Mouse (Mus musculus) urinary bladder, postnatal 10 days (tissue): ENCODE measurements around the gene Lima1.
"Not testable (repeated sequence)": the region's sequence is repeated elsewhere in the genome, so short reads cannot be mapped to it uniquely, and the experiment has no call there.

Experiments used
- DNase-seq: peaks from one replicate; pipeline ENCODE4 v3.0.0; 2022; ENCODE audit warnings: low spot score

The Lima1 gene

DNA sequence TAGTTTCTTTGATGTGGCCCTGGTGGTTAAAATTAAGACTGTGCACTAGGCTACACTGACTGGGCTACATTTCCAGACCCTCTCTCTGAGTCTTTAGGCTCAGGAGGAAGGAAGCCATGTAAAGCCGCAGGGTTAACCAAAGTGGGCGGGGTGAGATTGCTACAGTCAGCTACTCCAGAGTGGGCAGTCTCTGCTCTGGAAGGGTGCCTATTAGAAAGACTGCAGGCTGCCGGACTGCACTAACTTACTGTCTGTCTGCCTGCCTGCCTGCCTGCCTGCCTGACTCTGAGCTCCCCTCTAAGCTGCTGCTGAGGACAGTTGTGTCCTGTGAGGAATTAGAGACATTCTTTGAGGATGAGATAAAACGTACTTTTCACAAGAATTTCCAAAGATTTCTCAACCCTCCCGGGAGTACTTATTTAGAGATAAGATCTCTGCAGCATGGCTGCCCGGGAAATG, 72.0 kb downstream of the Lima1 start:
- DNase-seq, result no peak

DNA sequence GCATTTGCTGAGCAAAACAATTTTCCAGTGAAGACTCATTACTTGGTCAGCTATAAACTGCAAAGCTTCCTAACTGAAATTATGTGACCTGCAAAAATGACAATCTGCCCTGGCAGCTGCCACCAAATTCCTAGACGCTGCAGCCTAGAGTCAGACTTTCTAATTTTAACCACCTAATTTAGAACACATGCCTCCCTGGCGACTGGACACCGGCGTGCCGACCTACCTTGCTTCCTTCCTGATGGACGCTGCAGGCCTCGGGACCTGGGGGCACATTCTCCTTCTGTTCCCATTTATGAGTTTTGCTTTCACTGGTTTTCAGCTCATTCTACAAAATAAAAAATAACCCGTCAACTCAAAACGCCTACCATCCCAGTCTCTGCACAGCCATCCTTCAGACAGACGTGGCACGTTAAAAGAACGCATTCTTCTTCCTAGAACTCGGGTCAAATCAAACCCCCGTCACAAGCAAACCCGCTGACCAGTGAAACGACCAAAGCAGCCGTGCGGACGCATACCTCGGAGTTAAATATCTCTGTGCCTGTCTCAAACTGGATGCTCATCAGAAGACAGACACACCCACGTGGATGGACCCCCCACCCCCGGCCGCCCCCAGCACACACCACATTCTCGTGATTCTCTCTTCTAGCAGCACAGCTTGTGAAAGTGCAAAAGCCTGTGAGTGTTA, 73.2 kb downstream of the Lima1 start:
- no peak for DNase-seq

DNA sequence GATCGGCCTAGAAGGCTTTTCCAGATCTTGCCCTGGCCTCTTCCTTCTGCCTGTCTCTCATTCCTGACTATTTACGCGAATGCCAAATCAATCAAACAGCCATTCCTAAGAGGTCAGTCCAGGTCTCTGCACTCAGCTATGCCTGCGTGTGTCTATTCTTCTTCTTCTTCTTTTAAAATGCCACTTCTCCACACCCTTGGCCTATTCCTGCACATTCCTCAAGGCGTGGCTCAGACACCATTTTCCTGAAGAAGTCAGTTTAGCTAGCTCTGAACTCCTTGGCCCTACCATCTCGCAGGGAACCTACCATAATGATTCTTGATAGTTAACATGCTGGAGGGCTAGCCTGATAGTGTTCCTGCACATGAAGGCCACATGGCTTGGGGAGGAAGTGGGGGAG, 75.5 kb downstream of the Lima1 start:
- DNase-seq, result no peak

DNA sequence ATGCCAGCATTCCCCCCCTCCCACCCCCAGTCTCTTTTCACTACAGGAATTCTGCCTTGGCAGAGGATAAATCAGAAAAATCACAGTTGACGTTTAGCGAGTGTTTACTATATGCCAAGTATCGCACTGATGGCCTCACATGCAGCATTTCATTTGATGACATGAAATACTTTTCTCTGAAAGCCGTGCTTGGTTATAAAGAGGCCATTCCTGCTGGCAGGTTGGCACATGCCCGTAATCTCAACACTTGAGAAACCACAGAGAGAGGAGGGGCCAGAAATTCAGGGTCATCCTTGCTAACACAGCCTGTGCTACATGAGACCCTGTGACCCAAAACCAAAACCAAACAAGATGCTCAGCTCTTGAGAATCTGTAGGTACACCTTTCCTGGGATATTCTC, 77.4 kb downstream of the Lima1 start:
- DNase-seq, result no peak

DNA sequence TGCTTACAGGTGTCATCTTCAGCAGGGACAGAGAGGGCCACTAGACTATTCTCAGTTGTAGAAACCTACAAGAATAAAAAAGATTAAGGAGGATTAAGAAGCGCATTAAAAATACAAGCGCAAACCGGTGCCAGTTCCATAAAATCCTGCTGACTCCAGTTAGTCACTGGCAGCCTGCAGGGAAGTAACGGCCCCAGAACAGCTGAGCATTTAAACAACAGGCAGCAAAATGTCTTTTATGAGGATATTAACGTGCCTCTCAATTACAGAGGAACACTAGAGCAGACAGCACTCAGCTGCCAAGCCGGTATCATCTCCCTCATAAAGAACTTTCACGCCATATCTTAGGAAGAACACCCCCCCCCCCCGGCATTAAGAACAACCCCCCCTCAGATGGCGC, 78.5 kb downstream of the Lima1 start:
- DNase-seq, result no peak

DNA sequence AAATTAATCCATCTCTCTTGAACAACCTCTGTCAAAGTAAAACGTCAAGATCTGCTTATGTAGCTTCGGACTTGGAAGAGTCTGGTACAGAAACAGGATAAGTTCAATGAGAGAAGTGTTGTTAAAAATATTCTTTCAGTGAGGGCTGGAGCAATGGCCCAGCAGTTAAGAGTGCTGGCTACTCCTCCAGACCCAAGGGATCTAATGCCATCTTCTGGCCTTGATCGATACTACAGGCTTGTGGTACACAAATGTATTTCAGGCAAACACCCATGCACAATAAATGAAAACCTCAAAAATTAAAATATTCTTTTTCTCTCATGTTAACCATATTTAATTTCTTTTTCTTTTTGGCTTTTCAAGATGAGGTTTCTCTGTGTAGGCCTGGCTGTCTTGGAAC, 79.2 kb downstream of the Lima1 start:
- DNase-seq, result no peak

DNA sequence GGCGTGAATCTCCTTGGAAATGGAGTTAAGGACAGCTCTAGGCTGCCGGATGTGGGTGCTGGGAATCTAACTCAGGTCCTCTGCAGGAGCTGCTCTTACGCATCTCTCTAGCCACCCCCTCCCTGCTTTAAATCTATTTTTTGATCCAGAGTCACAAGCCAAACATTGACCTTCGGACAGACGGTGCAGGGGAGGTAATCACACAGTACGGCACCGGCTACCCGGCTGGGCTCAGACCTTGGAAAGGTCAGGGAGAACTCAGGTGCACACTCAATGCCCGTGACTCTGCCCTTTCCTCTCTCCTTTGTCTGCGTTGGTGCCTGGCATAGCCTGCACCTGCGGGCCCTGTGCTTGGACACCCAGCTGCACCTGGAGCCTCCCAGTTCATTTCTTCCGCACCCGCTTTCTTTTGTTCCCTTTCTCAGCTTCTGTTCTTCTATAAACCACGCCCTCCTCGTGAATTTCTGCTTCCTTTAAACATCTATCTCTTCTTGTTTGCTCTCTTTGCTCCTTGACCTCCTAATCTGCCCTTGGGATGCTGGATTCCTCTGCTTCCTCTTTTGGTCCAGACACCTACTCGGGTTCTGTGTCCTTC, 82.9 kb downstream of the Lima1 start:
- no peak for DNase-seq

DNA sequence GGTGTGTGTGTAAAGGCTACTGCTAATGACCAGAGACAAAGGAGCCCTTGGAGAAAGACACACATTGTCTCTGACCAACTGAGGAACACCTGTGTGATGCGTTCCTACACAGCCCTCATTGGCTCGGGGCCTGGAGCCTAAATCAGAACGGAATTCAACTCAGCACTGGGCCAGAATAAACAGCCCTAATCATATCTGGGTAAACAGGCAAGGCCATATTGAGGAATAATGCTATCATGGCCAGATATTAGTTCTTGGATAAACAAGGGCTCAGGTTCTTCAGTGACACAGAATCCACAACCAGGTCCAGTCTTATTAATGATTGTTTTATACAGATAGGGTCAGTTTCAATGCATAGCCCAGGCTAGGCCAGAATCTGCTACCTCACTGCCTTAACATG, 84.3 kb downstream of the Lima1 start:
- DNase-seq, result no peak

DNA sequence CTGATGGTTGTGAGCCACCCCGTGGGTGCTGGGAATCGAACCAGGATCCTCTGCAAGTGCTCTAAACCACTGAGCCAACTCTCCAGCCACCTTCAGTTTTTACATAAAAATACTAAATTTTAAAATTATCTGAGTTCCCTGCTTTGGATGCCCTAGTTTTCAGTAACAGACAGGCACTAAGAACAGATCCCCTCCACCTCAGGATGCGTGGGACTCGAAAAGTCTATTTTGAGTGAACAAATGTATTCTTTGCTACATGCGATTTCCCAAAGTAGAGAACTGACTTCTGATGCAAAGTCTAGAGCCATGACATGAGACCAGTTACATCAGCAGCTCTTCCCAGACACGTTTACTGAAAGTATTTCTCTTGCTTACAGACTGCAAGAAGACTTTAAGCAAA, 84.8 kb downstream of the Lima1 start:
- DNase-seq, result no peak

DNA sequence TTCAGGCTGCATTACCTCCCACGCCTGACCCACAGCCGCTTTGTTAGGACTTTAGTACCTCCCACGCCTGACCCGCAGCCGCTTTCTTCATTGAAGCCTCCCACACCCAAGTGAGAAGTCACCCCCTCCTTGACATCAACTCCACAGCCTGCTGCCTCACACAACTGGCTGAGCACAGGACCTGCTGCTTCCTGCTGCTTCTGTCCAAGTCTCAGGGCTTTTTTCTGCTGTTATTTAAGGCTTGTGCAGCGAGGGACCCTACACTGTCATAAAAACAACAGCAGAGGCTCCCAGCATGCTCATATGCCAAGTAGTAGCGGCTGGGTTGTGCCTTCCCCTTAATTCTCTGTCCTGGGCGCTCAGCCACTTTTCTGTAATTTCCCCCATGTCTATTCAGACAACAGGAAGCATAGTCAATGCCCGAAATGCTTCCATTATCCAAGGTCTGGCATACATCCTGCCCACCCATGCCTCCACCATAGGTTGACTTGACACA, 87.6 kb downstream of the Lima1 start:
- DNase-seq, result no peak

DNA sequence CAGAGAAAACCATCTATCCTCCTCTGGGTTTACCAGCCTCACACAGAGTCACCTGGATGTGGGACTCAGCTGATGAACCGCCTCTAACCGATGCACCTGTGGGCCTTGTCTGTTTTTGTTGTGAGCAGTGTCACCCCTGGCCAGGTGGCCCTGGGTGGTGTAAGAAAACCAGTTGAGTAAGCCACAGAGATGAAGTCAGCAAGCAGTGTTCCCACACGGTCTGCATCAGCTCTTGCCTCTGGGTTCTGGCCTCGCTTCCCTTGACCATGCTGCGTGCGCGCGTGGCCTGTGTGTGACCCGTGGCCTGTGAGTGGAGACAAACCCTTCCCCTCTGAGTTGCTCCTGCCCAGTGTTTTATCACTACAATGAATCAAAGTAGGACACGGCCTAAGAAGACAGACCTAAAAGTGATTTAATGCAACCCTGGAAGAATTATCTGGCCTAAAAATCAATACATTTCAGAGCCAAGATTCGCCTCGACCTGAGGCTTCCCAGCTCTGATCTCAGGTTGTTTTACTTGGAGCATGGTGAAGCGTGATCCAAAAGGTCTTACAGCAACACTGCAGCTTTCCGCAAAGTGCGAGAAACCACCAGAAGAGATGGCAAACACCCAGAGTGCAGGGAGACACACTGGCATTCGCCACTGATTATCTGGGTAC, 96.5 kb downstream of the Lima1 start:
- no peak for DNase-seq

DNA sequence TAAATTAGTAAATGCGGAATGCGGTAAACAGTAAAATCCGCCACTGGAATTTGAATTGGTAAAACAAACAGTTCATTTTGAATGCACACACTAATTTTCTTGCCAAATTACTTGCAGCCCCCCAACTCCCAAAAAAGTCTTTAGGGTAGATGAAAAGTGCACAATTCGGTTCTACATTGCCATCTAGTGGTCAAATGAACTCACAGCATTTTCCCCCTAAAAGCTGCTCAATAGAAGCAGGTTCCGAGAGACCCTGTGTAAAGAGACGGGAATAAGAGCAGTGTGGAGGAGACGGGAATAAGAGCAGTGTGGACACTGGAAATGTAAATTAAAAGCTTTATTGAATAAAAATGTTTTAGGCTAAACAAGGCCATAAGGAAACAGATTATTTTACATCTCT, 97.1 kb downstream of the Lima1 start:
- no peak for DNase-seq

DNA sequence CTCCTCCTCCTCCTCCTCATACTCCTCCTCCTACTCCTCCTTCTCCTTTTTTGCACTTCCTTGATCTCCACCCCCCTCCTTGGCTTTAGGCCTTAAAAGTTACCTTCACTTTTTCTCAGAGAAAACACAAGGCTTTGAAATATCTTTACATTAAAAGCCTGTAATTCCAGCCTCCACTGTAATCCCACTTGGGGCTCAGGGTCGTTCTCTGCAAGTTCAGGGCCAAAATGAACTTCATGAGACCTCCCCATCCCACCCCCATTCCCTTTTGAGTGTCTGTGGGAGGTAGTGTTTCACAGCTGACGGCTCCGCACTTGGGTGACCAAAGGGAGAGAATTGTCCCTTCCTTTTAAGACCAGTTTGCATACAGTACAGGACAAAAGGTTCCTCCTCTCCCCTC, 102.3 kb downstream of the Lima1 start:
- no peak for DNase-seq

DNA sequence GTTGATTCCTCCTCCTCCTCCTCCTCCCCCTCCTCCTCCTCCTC, 102.6 kb downstream of the Lima1 start, which contains the start of gene Cers5:
Gene Cers5, minus strand, starts transcription at position 5 of the 44 bp plus-strand sequence.
- not testable (repeated sequence) for DNase-seq

DNA sequence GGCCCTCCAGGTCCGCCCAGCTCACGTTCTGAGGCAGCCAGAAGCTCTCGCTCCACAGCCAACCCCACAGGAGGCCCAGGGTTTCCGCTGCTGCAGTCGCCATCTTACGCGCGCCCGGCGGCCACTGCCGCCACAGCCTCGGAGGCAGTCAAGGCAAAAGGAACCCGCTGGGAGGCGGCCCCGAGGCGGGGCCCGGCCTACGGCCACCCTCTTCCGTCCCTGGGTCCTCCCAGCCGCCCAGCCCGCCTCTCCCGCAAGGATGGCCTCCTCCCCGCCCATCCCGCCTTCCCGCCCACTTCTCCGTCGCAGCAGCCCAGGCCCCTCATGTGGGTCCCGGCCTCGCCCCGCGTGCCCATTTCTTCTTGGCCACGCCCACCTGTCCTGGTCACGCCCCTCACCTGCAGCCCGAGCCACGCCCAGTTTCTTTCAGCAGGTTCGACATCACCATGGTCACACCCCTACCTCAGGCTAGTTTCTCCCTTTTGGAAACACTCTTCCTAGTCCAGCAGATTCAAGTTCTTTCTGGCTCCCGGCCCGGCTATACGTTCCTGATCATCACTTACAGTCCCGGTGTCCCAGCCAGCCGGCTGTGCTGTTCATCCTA, 102.9 kb downstream of the Lima1 start:
- DNase-seq, result peak; percentile 68

DNA sequence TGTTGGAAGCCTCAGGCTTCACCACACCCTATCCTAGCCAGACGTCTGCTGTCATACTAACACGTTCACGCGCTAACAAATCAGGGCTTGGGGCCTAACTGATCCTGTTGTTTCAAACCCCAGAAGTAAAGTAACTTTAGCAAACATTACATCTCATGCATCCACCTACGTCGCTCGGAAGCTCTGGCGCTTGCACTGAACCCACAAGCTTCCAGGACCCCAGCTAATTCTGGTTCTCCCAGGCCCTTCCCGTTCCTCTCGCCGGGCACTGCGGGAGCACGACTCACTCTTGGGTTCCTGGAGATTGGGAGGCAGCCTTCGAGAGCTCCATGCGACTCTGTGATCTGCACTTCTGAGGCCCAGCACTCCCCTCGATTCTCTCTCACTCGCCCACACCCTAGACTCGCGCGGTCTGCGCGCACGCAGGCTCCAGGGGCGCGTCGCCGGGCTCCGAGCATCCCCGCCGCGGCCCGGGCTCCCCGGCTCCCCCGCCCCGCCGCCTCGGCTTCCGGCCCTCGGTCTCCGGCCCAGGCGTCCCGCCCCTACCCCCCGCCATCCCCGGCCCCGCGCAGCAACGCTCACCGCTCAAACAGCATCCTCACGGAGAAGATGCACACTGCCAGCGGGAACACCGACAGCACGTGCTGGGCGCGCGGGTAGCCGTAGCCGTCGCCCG, 103.5 kb downstream of the Lima1 start:
- no peak for DNase-seq

DNA sequence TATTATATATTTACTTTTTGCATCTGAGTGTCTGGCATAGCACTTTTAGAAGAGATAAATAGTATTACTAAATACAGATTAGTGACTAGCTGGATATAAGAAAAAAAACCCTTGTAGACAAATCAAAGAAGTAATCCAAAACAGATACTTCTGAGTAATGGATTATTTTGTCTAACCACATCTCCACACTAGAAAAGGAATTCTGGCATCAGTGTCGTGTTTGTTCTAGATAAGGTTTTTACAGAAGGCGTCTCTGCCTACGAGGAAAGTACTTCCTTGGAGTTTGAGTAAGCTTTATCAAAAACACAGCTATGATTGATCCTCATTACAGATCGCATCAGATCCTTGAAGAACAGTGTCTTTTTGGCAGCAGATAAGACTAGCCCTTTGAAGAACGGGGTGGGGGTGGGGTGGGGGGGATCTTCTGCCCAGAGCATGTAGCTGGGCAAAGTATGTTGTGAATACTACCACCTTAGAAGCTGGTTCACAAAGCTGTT, 104.2 kb downstream of the Lima1 start:
- no peak for DNase-seq

DNA sequence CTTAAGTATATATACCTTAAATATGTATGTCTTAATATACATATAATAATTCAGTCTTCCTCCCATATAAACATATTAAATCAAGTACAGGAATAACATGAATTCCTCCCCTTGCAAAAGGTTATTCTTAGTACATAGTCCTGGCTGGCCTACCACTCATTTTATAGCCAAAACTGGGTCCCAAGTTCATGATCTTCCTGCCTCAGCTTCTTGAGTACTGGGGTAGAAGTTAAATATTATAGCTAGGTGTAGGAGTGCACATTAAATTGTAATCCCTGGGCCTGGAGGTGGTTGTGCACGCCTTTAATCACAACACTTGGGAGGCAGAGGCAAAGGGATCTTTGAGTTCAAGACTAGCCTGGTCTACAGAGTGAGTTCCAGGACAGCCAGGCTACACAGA, 106.5 kb downstream of the Lima1 start:
- DNase-seq, result no peak

DNA sequence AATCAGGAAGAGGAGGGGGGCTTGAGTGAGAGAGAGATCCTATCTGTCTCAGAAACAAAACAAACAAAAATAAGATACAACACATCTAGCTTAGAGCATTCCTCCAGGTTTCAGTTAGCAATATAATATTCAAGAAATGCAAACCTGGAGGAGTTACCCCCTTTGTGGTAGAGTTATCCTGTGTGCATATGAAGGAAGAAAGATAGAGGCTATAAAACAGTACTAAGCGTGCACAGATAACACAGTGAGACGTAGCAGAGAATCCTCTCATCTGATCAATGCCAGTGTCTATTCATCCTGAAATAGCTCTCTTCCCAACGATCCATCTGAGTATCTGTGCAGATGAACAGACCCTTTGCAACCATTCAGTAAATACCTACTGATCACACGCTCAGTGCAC, 107.8 kb downstream of the Lima1 start:
- no peak for DNase-seq

DNA sequence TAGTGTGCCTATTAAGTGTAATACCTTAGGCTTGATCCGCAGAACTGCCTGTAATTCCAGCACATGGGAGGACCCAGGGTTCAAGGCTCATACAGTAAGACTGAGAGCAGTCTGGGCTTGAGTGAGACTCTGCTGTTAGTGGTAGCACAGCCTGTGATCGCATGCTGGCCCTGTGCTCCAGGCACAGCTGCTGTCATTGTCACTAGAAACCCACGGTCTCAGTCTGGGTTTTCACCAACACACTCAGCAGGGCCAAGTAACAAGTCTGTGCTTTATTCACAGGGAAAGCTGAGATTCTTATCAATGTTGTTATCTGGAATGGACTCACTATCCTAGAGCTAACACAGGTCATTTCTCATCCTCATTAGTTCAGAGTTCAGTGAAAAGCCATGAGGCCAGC, 121.1 kb downstream of the Lima1 start:
- DNase-seq, result no peak

DNA sequence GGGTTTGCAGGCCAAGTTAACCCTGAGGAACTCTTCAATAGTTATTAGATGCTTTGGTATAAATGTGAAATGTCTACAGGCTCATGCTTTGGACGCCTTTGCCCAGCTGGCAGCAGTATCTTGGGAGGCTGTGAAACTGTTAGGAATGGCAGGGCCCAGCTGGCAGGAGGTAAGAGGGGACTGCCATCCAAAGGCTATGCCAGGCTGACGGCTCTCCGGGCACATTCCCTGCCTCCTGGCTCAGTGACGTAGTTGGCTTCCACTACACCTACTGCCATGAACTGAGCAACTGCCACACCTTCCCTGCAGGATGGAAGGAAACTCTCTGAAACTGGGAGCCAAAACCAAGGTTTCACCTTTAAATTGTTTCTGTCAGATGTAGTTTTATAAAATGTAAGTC, 135.0 kb downstream of the Lima1 start:
- DNase-seq, result no peak

DNA sequence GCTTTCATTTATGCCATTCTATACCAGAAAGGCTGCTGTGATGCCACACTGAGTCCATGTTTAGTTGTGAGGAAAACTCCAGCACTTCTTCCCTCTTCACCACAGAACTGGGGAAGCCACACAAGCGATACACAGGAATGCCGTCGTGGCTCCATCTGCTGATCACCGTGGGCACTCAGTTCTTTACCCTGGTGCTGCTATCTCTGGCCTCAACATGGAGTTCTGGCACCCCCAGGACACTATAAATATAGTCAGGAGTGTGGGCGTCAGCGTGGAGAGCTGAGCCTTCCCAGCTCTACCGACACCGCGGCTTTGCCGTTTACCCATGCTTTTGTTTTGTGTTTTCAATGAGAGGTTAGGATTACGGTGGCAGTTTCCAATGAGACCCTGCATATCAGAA, 138.6 kb downstream of the Lima1 start:
- DNase-seq, result no peak

DNA sequence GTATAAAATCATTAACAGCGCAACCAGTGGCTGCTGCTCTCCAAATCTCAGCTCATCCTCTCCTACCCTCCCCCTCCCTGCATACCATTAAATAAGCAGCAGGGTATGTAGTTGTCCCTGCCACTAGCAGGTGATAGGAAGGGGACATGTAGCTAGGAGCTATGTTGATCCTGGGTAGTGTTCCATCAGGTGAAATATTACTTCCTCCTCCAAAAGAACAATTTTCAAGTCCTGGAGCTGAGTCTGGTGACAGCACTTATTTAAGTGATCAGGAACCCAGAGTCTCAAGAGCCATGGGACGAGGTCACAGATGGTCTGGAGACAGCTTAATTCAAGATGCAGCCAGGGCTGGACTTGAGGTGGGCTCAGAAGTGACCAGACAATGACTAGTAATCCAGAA, 139.6 kb downstream of the Lima1 start:
- peak; percentile 100 for DNase-seq
